Mouse (Mus musculus) lung, adult 2 months (tissue): Measurements from ENCODE around the gene Padi3. TPM values are rescaled to one million over a fixed set of nuclear protein-coding genes. Genes with fewer than 3 reads are reported as not detected.

Experiments used
- DNase-seq: peaks from one replicate; pipeline ENCODE4 v3.0.0; 2022
- H3K4me1 ChIP-seq: fragments of 200-500 bp; 2 replicates; pipeline ENCODE4 v1.6.1; 2011; ENCODE audit warnings: low read length; ENCODE audit not compliant: control insufficient read depth, insufficient read depth
- H3K4me3 ChIP-seq: fragments of 200-500 bp; replicated peaks from 2 replicates; pipeline ENCODE3; 2011; ENCODE audit warnings: low read depth, mild to moderate bottlenecking, control low read depth, low read length; ENCODE audit errors: extremely low read depth
- CTCF ChIP-seq: fragments of 200-500 bp; IDR thresholded peaks from 2 replicates; pipeline ENCODE4 v1.5.1; 2011; ENCODE audit warnings: mild to moderate bottlenecking, low read length, control low read depth; ENCODE audit not compliant: insufficient read depth
- POLR2A ChIP-seq: fragments of 200-500 bp; IDR thresholded peaks from 2 replicates; pipeline ENCODE4 v1.6.1; 2011; ENCODE audit warnings: low read depth, mild to moderate bottlenecking, control low read depth, low read length, borderline replicate concordance; ENCODE audit errors: extremely low read depth
- WGBS: fragments of 180-500 bp; shearing (Covaris S2); methylation state at CpG from one replicate; pipeline ENCODE4 v1.1.7; 2018; 5-methylcytosine and 5-hydroxymethylcytosine counted together
- polyA plus RNA-seq: library from polyadenylated mRNA; depleted of rRNA; stranded (reverse); fragments of >200 nt; gene quantifications from 2 replicates; pipeline ENCODE4 v1.2.3, GENCODE M21; 2012; rRNA removed

Padi3 gene
- polyA plus RNA-seq, 1 experiment: 0.21 TPM

GRCm38 (mm10) chr4:140742543-140742942, 67.9 kb downstream of the Padi3 start, which contains the start of gene Padi6:
Gene Padi6, minus strand, starts transcription at chr4:140742643.
- 55% methylated on average over 2 of the region's 2 CpGs for WGBS
- H3K4me3 ChIP-seq: no peak within 1 kb of the TSS
- TF ChIP-seq POLR2A (no peak), CTCF (no peak)
- no peak for DNase-seq
- no peaks in the 10 kb centered on the region for H3K4me1 ChIP-seq

GRCm38 (mm10) chr4:140741401-140741800, 69.0 kb downstream of the Padi3 start:
- WGBS: 74% methylated on average over 6 of the region's 6 CpGs
- no peak for DNase-seq
- TF ChIP-seq POLR2A: no peak
- TF ChIP-seq CTCF: no peak

GRCm38 (mm10) chr4:140740655-140741054, 69.8 kb downstream of the Padi3 start:
- no peak for TF ChIP-seq CTCF
- TF ChIP-seq POLR2A: no peak
- WGBS: 72% methylated on average over 11 of the region's 11 CpGs
- Histone ChIP-seq H3K4me3 (no peak overlapping the region), H3K4me1 (no peaks in the 10 kb centered on the region)
- DNase-seq: no peak

More at GRCm38 (mm10) chr4:140741401-140741800, 69.0 kb downstream of the Padi3 start:
- Histone ChIP-seq H3K4me3 (no peak overlapping the region), H3K4me1 (no peaks in the 10 kb centered on the region)

Other genes with a start within 250 kb of the Padi3 start
- 29.2 and 34.6 TPM in 2 replicates for gene Arhgef10l, start 144.6 kb downstream of the Padi3 start, polyA plus RNA-seq
- gene Rcc2, start 110.1 kb downstream of the Padi3 start, polyA plus RNA-seq: 40.6 and 49.6 TPM in 2 replicates
- not detected in 2 replicates for gene Padi6, start 68.0 kb downstream of the Padi3 start, polyA plus RNA-seq
- 4.5 and 9.4 TPM in 2 replicates for gene Padi4, start 36.4 kb downstream of the Padi3 start, polyA plus RNA-seq
- 0.36 and 1.9 TPM in 2 replicates for gene Padi1, start 35.1 kb upstream of the Padi3 start, polyA plus RNA-seq
- 3.7 and 4.7 TPM in 2 replicates for gene Padi2, start 95.7 kb upstream of the Padi3 start, polyA plus RNA-seq
- gene Sdhb, start 150.6 kb upstream of the Padi3 start, polyA plus RNA-seq: 97.5 and 143 TPM in 2 replicates
- gene Atp13a2, start 176.2 kb upstream of the Padi3 start, polyA plus RNA-seq: 199 and 258 TPM in 2 replicates
- gene Mfap2, start 199.8 kb upstream of the Padi3 start, polyA plus RNA-seq: 173 and 190 TPM in 2 replicates
- gene Crocc, start 249.9 kb upstream of the Padi3 start, polyA plus RNA-seq: 10.1 and 14.0 TPM in 2 replicates